Mouse (Mus musculus) cerebellum, postnatal 14 days (tissue): ENCODE data around the gene Shank1.

Experiments used
- DNase-seq, 2 experiments: peaks; one replicate each; pipeline ENCODE4 v3.0.0; 2021; ENCODE audit warnings: mixed read lengths in 2 of 2

Shank1 gene

DNA sequence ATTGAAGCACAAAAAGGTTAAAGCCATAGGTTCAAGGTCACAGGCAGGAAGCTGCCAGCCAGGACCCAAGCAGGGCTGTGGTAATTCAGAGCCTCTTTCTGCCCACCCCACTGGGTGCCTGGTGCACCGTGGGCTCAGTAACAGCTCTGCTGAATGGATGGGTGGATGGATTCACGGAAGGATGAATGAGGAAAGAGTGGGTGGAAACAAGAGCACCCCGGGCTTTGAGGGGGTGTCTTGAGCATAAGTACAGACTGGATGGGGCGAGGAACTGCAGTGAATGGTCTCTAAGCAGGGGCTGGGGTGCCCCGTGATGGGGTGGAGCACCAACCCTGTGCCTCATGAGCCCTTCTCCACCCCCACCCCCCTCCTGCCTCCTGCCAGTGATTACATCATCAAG lies 31.7 kb downstream of the Shank1 start:
- no peak for DNase-seq

DNA sequence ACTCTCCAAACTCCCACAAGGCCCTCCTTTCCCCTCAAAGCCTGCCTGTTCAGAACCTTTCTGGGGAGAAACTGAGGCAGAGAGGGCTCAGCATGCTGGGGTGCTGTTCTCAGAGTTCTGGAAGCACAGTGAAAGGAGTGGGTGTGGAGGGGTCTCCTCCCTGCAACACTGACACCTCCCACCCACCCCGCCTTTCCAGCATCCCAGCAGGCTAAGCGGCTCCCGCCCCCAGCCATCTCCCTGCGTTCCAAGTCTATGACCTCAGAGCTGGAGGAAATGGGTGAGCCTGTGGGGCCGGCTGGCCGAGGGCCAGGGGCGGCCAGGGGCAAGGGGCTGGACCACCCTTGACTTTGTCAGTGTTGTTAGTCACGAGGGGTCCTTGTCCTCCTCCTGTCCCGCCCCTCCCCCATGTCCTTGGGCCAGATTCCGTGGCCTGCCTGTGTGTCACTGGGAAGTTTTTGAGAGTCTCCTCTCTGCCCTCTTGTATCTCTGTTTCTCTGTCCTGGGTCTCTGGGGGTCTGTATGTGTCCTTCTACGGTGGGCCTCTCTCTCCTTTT lies 33.5 kb downstream of the Shank1 start:
- no peak for DNase-seq

DNA sequence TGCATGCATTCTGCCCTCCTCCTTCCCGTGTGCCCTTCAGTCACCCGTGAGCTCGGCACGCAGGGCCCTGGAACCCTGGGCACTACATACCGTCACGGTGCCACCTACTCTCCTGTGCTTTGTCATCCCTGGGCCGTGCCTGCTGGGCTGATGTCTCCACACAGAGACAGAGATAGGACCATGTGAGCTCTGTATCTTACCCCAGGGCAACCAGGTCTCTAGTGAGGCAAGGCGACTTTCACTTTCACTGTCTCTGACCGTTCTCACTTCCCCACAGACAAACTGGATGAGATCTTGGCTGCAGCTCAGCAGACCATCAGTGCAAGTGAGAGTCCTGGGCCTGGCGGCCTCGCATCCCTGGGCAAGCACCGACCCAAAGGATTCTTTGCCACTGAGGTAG lies 34.6 kb downstream of the Shank1 start:
- DNase-seq = no peak

DNA sequence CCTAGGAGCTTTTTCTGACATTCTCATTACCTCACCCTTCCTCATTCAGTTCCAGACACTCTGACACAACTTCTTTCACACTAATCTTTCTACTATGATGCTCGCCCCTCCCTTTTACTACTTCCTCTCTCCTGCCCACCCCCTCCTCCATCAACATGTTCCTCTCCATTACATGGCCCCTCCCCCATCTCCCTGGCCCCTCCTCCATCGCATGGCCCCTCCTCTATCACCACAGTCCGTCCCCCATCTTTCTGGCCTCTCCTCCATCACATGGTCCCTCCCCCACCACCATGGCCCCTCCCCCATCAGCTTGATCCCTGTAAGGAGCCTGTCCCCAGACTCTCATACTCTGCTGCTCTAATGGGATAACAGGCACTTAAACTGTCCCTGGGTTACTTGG lies 39.0 kb downstream of the Shank1 start:
- no peak for DNase-seq

DNA sequence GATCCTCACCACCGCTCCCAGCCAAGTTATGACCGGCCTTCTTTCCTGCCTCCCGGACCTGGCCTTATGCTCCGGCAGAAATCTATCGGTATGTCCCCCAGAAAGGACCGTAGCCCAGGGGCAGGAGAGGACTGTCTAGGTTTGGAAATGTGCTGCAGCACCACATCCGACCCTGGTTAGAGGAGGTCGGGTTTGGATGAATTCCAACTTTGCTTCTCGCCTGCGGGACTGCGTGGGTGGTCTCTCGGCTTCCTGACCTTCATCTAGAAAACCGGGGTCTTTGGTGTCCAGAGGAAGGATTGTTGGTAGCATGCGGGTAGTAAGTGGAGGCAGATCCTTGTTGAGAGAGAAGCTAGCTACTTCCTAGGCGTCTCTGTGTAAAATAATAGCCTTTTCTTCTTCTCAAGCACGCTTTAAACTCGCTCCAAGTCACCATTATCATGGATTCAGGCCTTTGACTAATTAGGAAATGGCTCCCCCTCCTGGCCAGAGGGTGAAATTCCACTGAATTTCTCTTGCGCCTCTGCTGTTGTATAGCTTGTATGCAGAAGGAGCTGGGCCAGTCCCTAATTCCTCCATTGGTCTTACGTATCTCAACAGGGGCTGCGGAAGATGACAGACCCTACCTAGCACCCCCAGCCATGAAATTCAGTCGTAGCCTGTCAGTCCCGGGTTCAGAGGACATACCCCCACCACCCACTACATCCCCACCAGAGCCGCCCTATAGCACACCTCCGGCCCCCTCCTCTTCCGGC lies 41.1 kb downstream of the Shank1 start:
- peak; percentile 90 to 92 for DNase-seq

DNA sequence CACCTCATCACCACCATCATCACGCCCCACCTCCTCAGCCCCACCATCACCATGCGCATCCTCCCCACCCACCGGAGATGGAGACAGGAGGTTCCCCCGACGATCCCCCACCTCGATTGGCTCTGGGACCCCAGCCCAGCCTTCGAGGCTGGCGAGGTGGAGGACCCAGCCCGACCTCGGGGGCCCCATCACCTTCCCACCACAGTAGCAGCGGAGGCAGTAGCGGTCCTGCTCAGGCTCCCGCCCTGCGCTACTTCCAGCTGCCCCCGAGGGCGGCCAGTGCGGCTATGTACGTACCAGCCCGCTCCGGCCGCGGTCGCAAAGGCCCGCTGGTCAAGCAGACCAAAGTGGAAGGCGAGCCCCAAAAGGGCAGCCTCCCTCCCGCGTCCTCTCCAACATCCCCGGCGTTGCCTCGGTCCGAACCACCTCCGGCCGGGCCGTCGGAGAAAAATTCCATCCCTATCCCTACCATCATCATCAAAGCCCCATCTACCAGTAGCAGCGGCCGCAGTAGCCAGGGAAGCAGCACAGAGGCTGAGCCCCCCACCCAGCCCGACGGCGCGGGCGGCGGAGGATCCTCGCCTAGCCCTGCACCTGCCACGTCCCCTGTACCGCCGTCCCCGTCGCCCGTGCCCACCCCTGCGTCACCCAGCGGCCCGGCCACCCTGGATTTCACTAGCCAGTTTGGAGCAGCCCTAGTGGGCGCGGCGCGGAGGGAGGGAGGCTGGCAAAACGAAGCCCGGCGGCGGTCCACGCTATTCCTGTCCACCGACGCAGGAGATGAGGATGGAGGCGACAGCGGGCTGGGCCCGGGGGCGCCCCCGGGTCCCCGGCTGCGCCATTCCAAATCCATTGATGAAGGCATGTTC lies 42.1 kb downstream of the Shank1 start:
- DNase-seq = peak in 1 of 2 experiments; percentile 38

DNA sequence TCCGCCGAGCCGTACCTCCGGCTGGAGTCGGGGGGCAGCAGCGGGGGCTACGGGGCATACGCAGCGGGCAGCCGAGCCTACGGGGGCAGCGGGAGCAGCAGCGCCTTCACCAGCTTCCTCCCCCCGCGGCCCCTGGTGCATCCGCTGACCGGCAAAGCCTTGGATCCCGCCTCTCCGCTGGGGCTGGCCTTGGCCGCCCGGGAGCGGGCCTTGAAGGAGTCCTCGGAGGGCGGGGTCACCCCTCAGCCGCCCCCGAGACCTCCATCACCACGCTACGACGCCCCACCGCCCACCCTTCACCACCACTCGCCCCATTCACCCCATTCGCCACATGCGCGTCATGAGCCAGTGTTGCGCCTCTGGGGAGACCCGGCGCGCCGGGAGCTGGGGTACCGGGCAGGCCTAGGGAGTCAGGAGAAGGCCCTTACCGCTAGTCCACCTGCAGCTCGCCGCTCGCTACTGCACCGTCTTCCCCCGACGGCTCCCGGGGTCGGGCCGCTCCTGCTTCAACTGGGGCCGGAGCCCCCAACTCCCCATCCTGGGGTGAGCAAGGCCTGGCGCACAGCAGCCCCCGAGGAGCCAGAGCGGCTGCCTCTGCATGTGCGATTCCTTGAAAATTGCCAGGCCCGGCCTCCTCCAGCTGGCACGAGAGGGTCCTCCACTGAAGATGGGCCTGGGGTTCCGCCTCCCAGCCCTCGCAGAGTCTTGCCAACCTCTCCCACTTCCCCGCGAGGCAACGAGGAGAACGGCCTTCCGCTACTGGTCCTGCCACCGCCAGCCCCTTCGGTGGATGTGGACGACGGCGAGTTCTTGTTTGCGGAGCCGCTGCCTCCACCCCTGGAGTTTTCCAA lies 42.9 kb downstream of the Shank1 start:
- DNase-seq = peak; percentile 28 to 50

DNA sequence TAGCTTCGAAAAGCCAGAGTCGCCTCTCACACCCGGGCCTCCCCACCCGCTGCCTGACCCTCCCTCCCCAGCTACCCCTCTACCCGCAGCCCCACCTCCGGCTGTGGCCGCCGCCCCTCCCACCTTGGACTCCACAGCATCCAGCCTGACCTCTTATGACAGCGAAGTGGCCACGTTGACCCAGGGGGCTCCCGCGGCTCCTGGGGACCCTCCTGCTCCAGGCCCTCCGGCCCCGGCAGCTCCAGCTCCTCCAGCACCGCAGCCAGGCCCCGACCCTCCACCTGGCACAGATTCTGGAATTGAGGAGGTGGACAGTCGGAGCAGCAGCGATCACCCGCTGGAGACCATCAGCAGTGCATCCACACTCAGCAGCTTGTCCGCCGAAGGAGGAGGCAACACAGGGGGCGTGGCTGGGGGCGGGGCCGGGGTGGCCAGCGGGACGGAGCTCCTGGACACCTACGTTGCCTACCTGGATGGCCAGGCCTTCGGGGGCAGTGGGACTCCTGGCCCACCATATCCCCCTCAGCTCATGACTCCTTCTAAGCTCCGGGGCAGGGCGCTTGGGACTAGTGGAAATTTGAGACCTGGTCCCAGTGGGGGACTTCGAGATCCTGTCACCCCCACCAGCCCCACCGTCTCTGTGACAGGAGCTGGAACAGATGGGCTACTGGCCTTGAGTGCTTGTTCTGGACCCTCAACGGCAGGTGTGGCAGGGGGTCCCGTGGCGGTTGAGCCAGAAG lies 43.7 kb downstream of the Shank1 start:
- peak; percentile 38 to 64 for DNase-seq

DNA sequence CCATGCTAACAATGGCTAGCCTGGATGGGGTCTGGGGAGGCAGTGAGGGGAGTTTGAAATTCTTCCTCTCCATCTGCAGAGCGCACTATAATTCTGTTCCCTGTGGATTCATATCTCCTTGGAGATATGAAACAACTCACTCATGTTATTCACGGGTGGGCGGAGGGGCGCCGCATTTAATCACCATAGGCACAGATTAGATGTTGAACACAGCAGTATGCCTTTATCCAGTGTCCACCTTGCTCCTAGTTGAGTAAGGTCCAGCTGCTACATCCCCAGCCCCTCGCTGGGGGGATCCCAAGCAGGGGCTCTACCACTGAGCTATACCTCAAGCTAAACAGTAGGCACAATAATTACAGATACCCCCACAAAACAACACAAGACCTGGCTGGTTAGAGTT lies 45.4 kb downstream of the Shank1 start:
- no peak for DNase-seq

DNA sequence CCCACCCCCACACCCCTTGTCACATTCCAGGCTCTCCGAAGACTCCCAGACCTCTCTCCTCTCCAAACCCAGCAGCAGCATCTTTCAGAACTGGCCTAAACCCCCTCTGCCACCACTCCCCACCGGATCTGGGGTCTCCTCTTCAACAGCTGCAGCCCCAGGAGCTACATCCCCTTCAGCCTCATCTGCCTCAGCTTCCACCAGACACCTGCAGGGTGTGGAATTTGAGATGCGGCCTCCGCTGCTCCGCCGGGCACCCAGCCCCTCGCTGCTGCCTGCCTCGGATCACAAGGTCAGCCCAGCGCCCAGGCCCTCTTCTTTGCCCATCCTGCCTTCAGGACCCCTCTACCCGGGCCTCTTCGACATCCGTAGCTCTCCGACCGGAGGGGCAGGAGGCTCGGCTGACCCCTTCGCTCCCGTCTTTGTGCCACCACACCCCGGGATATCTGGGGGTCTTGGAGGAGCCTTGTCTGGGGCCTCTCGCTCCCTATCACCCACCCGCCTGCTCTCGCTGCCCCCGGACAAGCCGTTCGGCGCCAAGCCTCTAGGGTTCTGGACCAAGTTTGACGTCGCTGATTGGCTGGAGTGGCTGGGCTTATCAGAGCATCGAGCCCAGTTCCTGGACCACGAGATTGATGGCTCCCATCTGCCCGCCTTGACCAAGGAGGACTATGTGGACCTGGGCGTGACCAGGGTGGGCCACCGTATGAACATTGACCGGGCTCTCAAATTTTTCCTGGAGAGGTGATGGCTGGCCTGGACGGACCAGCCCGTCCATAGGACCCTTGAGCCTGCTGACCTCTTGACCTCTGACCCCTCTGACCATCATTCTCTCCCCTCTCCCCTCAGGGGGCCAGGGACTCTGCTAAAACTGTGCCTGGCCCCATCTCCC lies 46.8 kb downstream of the Shank1 start:
- peak; percentile 40 to 64 for DNase-seq

DNA sequence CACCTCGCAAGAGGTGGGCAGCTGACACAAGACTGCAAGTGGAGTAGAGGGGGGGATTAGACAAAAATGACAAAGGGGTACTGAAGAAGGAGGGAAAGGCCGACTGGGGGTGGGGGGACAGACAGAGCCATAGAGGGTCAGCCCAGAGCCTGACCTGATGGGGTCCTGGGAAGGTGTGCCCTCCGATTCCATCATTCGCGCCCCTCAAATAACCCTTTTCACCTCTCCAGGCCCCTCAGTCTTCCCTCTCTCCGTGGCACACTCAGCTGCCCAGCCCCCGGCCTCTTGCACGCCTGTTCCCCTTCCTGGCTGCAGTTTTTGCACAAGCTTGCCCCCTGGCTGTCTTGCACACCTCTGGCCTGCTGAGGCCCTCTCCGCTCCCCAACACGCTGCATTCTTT lies 47.5 kb downstream of the Shank1 start:
- DNase-seq = no peak

DNA sequence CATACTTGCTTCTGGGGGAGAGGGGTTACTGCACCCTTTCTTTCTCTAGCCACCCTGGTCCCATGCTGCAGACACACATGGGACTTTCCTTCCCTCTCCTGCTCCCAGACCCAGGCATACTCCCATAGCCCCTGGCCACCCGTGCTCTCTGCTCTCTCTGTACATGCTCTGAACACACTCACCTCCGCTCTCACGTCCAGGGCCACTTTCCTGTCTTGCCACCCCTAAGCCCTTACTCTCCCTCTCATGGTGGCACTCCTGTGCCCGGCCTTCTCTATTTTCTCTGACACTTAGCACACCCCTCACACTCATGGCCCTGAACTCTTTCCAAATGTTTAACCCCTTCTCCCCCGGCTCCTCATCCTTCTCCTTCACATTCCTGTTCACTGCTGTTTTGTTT lies 48.0 kb downstream of the Shank1 start:
- no peak for DNase-seq

DNA sequence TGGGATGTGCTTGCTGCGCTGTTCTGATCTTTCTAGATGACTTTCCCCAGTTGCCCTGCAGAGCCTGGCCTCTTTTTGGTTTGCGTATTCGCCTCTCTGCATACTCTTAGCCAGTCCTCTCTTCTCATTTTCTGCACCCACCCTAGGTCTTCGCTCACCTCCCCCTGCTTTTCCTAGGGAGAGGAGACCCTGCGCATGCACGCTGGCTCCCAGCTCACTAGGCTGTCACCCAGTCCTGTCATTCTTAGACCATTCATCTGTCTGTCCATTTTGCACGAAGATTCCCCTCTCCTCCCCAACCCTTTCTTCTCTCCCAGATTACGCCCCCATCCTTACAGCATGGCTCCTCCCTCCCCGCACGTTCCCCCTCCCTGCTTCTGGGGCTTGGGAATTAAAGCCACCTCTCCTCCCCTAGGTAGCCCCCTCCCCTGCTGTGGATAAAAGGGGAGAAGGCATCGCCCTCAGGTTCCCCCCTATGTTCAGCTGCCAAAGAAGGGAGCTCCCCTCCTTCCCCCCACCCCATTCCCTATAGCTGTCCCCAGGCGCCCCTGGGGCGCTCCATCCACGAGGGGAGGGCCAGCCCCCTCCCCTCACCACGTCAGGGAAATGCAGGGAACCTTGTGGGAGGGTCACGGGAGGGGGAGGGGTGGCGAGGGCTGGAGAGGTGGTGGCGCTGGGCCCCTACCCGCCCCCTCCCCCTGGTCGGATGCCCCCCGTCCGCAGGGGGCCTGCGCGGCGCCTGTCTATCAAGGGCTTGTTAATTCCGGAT lies 49.0 kb downstream of the Shank1 start:
- DNase-seq = peak; percentile 62 to 77

DNA sequence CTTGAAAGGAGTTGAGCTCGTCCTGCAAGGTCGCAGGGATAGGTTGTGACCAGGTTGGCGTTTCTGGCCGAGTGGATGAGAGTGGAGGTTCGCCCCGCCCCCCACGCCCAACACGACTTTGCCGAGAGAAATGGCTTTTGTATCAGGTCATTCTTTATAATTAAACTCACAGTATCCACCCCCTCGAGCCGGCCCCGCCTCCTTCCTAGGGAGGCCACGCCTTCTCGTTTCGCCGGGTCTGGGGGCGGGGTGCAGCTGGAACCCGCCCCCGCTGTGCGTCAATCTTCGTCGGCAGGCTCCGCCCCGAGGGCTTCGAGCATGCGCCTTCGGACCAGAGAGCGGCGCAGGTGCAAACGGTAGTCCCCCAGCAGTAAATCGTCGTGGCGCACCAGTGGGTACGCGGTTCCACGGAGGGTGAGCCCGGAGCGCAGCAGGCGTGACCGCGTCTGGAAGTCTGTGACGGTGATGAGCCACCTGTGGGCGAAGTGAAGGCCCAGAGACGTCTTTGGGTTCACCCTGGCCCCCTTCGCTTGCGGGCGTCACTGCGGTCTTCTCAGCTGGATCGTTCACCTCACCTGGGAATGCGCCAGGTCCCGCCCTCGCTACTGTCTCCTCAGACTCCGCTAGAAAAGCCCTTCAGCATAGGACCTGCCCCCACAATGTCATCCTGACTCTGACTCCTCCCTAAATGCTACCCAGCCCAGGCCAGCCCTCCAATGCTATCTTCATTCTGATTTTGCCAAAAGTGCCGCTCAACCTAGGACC lies 50.0 kb downstream of the Shank1 start:
- DNase-seq = peak; percentile 97 to 98

DNA sequence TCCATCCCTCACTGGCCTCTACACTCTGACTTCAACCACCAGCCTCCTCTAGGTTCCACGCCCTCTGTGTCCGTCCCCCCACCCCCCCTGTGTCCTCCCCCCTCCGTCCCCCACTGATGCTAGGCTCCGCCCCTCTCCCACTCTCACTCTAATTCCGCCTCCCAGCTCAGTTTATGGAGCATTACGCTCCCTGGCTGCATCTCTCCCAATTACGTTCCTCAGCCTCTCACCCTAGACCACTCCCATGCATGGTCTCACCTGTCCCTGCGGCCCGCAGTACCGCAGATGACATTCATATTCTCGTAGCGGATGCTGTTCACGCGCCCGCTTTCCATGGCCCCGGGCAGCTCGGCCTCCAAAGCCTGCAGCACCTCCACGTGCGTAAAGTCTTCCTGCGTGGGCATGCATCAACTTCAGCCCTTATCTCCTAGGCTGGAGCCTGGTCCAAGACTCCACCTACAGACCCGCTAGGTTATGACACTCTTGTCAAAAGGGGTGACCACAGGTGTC lies 50.8 kb downstream of the Shank1 start:
- DNase-seq = peak; percentile 62 to 71

DNA sequence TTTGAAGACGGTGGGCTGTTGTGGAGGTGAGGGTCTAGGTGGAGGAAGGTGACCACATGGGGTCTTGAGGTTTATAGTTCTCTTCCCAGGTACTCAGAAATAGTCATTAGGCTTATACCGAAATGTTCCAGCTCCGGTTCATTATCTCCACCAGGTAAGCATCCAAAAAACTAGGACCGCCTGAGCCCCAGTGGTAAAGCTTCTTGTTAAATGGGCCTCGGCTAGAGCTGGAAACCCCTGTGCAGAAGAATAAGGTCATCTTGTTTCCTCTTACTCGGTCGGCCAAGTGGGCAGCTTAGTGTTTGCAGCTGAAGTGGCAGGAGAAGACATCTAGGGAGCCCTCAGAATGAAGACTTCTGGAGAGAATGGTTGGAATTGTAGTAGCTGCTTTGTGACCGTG lies 62.6 kb downstream of the Shank1 start:
- DNase-seq = no peak

DNA sequence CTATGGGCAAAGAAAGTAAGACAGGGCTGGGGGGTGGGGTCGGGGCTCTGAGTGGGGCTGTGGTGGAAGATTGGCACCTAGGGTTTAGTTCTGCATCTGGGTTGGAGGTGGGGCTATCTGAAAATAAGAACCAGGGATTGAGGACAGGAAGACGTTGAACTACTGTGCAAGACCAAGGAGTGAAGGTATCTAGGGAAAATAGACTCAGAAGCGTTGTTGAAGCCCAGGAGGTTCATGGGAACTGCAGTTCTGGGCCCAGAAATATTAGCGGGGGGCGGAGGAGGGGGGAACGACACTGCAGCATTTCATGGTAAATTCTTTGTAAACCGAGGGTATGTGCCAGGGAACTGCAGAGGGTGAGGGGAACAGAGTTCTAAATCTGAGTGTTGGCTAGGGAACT lies 63.4 kb downstream of the Shank1 start:
- DNase-seq = no peak

DNA sequence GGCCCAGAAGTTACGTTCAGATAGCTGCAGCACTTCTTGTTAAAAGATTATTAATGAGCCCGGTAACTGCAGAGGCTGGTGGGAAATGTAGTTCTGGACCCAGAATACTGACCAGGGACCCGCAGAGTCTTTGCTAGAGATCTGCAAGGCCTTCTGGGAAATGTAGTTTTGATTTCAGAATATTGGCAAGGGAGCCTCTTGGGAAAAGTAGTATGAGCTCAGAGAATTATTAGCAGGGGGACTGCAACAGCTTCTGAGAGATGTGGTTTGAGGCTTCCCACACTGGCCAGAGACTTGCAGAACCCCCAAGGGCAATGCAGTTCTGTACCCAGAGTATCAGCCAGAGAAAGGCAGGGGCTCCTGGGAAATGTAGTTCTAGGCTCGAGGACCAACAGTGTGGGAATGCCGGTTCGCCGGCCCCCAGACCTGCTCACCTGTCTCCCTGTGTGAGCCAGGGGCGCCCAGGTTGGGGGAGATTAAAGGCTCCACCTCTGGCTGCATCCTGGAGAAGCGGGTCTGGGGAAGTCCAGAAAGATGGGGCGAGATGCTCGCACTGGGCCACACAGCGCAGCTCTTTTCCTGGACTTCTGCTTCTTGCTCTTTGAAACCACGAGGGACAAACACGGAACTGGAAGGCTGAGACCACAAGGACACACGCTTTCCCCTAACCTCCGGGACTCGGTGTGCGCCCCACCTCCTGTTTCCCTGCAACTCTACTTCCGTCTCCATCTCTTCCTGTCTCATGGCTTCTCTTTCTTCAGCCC lies 64.0 kb downstream of the Shank1 start:
- peak; percentile 77 to 87 for DNase-seq
